Mouse (Mus musculus) kidney, adult 2 months (tissue): ENCODE data around the gene Palm.

ENCODE experiments used
- CTCF ChIP-seq: fragments of 200-500 bp; conservative IDR thresholded peaks from 2 replicates; pipeline ENCODE4 v1.5.1; 2011; ENCODE audit warnings: low read depth, mild to moderate bottlenecking, control low read depth, low read length, moderate library complexity, mixed read lengths; ENCODE audit not compliant: insufficient read depth, insufficient read length
- POLR2A ChIP-seq: fragments of 200-500 bp; IDR thresholded peaks from one replicate; pipeline ENCODE4 v1.6.1; 2011; ENCODE audit warnings: low read depth, low read length, control low read depth

DNA sequence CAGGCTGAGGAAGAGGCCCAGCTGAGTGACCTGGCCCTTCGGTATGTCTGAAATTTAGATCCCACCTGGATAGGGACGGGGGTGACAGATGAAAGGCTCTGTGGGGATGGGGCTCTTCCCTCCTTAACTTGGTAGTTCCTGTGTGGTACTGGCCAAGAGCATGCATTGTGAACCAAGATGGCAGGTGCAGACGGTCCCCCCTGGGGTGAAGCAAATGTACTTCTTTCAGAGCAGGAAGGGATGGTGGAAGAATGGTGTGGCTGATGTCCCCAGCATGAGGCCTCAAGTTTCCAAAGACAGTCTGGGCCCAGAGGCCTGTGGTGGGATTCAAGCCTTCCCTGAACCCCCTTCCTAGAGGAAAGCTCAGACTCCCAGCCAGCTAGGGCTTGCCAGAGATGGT lies 37.5 kb upstream of the Palm start:
- TF ChIP-seq CTCF = no peak
- no peak for TF ChIP-seq POLR2A
